Mouse (Mus musculus): ENCODE results near the gene Lrrc43. TPM values are rescaled to one million over a fixed set of nuclear protein-coding genes. Genes with fewer than 3 reads are reported as not detected.

The Lrrc43 gene
- polyA plus RNA-seq (2015; fragmentation: Nextera tagmentation; extraction: Ambion mirVana): not detected in 2 replicates

DNA sequence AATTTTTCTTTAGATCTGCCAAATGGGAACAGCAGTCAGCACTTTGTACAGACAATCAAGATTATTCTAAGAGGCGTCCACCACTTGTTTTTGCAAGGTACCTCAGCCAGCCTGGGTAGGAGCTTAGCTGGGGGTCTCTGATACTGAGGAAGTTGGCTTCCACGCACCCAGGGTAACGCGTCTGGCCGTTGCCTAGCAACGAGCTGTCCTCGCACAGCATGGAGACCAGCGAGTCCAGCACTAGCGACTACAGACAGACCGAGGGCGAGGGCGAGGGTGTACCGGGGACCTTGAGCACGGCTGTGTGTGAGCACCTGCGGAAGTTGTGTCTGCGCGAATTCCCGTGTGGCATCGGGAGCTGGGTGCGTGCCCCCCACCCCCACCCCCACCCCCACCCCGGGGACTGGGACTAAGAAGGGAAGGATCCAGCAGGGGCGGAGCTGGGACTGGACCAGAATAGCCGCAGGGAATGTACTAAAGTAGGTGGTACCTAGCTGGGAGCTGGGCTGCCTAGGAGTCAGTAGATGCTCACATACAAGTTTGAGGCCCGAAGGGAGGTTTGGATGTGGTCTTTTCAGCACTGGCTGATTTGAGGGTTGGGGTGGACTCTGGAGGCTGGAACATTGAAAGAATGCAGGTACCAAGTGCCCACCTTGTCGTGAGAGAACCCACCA, at the start of gene Lrrc43, which contains the start of gene Il31:
Gene Lrrc43, plus strand, starts transcription at position 194 of the 674 bp plus-strand sequence.
Gene Il31, minus strand, starts transcription at position 378 of the 674 bp plus-strand sequence.
- Histone ChIP-seq H3K4me1 (ENCODE audit: insufficient read depth, low read length) (peaks cover 11% of the 10 kb centered on the region), H3K27ac (ENCODE audit: low read length) (no peak within 1 kb of the TSS), H3K9ac (replicated peaks; ENCODE audit: low read length) (peak within 1 kb of the TSS; percentile 49; the same call in 1 of the 2 replicates), H3K27me3 (ENCODE audit: insufficient read depth, low read length) (no peaks in the 10 kb centered on the region; the same call in 1 of the 2 replicates), H3K4me2 (replicated peaks; ENCODE audit: low read depth, low read length) (peak within 1 kb of the TSS; percentile 45), H3K4me3 (ENCODE audit: low read length) (peak within 1 kb of the TSS; percentile 13; the same call in 1 of the 2 replicates), H3K9me3 (ENCODE audit: low read length) (no peaks in the 10 kb centered on the region), H3K36me3 (ENCODE audit: insufficient read depth, low read length) (no peaks in the 10 kb centered on the region)
- ATAC-seq (ENCODE audit: low FRiP score, low TSS enrichment): 0 out of 2 replicates have a peak, but pooled peaks have one; percentile 15
- 7% methylated on average over 25 of the region's 25 CpGs for WGBS

DNA sequence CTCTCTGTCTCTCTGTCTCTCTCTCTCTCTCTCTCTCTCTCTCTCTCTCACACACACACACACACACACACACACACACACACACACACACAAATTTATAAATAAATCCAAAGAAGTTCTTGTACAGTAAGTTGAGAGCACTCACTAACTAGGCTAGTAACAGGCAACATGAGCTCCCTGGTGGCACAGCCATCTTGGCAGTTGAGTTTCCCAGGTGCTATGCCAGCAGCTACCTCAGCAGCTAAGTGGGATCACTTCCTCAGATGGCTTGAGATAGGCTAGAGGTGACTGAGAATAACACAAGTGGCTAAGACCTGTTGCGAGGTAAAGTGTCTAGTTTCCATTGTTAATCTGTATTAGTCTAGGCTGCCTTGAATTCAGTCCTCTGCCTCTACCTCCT, 49.8 kb upstream of the Lrrc43 start:
- no peak overlapping the region for H3K4me2 ChIP-seq (replicated peaks; ENCODE audit: low read depth, low read length)
- peaks cover 11% of the 10 kb centered on the region for H3K4me1 ChIP-seq (ENCODE audit: insufficient read depth, low read length)
- no peak overlapping the region for H3K27ac ChIP-seq (ENCODE audit: low read length)
- H3K9me3 ChIP-seq (ENCODE audit: low read length): no peaks in the 10 kb centered on the region
- 91% methylated on average over 1 of the region's 1 CpGs for WGBS
- H3K36me3 ChIP-seq (ENCODE audit: insufficient read depth, low read length): peaks cover 15% of the 10 kb centered on the region
- H3K4me3 ChIP-seq (ENCODE audit: low read length): no peak overlapping the region
- H3K27me3 ChIP-seq (ENCODE audit: insufficient read depth, low read length): no peaks in the 10 kb centered on the region
- no peak for ATAC-seq (ENCODE audit: low FRiP score, low TSS enrichment)
- H3K9ac ChIP-seq (replicated peaks; ENCODE audit: low read length): no peak overlapping the region

DNA sequence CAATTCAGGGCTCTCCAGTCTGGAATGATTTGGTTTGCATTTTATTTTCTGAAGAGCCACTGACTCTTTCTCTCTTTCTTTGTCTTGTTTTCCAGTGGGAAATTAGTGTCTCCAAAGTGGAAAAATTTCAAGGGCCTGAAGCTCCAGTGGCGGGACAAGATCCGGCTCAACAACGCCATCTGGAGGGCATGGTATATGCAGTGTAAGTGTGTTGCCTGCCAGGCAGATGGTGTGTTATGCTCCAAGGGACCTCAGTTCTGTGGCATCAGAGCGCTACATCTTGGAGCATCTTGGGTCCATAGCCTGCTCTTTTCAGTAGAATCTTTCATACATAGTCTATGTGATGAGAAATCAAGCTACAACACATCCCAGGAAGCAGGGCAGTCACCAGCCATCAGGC, 49.2 kb upstream of the Lrrc43 start:
- no peak overlapping the region for H3K9ac ChIP-seq (replicated peaks; ENCODE audit: low read length)
- no peak overlapping the region for H3K4me2 ChIP-seq (replicated peaks; ENCODE audit: low read depth, low read length)
- no peaks in the 10 kb centered on the region for H3K27me3 ChIP-seq (ENCODE audit: insufficient read depth, low read length)
- no peaks in the 10 kb centered on the region for H3K9me3 ChIP-seq (ENCODE audit: low read length)
- H3K27ac ChIP-seq (ENCODE audit: low read length): no peak overlapping the region
- WGBS: 86% methylated on average over 4 of the region's 4 CpGs
- peaks cover 21% of the 10 kb centered on the region for H3K36me3 ChIP-seq (ENCODE audit: insufficient read depth, low read length)
- peaks cover 11% of the 10 kb centered on the region for H3K4me1 ChIP-seq (ENCODE audit: insufficient read depth, low read length)
- no peak for ATAC-seq (ENCODE audit: low FRiP score, low TSS enrichment)
- H3K4me3 ChIP-seq (ENCODE audit: low read length): no peak overlapping the region

DNA sequence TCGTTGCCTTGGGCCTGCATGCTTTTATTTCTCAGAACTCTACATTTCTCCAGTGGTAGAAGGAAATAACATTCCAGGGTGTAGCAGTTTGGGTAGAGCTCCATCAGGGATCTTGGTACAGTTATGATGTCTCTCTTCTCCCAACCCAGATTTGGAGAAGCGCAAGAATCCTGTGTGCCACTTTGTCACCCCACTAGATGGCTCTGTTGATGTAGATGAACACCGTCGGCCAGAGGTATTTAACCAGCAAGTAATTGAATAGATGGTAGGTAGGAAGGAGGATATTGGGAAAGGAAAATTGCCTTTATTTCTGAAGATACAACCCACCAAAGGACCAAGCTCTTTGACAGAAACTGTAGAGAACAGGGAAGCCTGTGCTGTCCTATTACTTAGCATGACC, 48.4 kb upstream of the Lrrc43 start:
- WGBS: 56% methylated on average over 4 of the region's 4 CpGs
- peaks cover 26% of the 10 kb centered on the region for H3K36me3 ChIP-seq (ENCODE audit: insufficient read depth, low read length)
- H3K4me3 ChIP-seq (ENCODE audit: low read length): no peak overlapping the region
- H3K4me2 ChIP-seq (replicated peaks; ENCODE audit: low read depth, low read length): no peak overlapping the region
- peaks cover 10% of the 10 kb centered on the region for H3K4me1 ChIP-seq (ENCODE audit: insufficient read depth, low read length)
- no peak overlapping the region for H3K27ac ChIP-seq (ENCODE audit: low read length)
- H3K9ac ChIP-seq (replicated peaks; ENCODE audit: low read length): no peak overlapping the region
- no peak for ATAC-seq (ENCODE audit: low FRiP score, low TSS enrichment)
- no peaks in the 10 kb centered on the region for H3K9me3 ChIP-seq (ENCODE audit: low read length)
- no peaks in the 10 kb centered on the region for H3K27me3 ChIP-seq (ENCODE audit: insufficient read depth, low read length)

DNA sequence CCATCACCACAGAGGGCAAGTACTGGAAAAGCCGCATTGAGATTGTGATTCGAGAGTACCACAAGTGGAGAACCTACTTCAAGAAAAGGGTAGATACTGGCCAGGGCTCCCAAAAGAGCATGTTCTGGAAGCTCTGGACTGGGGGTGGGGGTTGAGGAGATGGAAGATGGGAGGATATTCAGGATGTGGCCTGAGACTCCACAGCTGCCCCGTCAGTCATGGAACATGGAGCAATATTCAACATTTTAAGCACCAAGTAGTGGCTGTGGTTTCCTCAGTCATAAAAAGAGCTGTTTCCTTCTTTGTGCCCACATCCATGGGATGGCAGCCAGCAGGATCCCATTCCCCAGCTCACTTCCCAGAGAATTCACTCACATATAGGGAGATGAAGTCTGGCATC, 46.8 kb upstream of the Lrrc43 start:
- Histone ChIP-seq H3K4me1 (ENCODE audit: insufficient read depth, low read length) (no peaks in the 10 kb centered on the region), H3K4me2 (replicated peaks; ENCODE audit: low read depth, low read length) (no peak overlapping the region), H3K9ac (replicated peaks; ENCODE audit: low read length) (no peak overlapping the region), H3K9me3 (ENCODE audit: low read length) (no peaks in the 10 kb centered on the region), H3K27me3 (ENCODE audit: insufficient read depth, low read length) (no peaks in the 10 kb centered on the region), H3K27ac (ENCODE audit: low read length) (no peak overlapping the region), H3K36me3 (ENCODE audit: insufficient read depth, low read length) (peaks cover 36% of the 10 kb centered on the region), H3K4me3 (ENCODE audit: low read length) (no peak overlapping the region)
- 96% methylated on average over 3 of the region's 3 CpGs for WGBS
- ATAC-seq (ENCODE audit: low FRiP score, low TSS enrichment): no peak

DNA sequence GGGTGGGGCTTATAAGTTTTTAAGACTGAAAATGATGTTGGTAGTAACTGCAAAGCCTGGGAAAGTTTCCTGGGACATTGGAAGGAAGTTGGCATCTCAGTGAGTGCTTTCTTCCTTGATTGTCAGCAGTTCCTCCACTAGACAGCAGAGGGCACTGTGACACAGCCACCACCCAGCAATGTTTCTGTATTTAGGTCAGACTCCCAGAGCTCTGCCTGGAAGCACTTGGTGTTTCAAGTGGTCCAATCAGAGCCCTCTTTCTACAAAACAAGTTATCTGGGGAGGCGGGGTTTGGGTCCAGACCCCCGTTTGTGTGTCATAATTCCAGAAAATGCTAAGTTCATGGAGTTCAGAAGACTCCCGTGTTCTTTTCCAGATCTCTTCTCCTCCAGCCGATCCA, 45.0 kb upstream of the Lrrc43 start:
- Histone ChIP-seq H3K4me1 (ENCODE audit: insufficient read depth, low read length) (no peaks in the 10 kb centered on the region), H3K9ac (replicated peaks; ENCODE audit: low read length) (no peak overlapping the region), H3K9me3 (ENCODE audit: low read length) (no peaks in the 10 kb centered on the region), H3K4me2 (replicated peaks; ENCODE audit: low read depth, low read length) (no peak overlapping the region), H3K27me3 (ENCODE audit: insufficient read depth, low read length) (no peaks in the 10 kb centered on the region), H3K36me3 (ENCODE audit: insufficient read depth, low read length) (peaks cover 46% of the 10 kb centered on the region), H3K27ac (ENCODE audit: low read length) (no peak overlapping the region), H3K4me3 (ENCODE audit: low read length) (no peak overlapping the region)
- ATAC-seq (ENCODE audit: low FRiP score, low TSS enrichment): no peak
- WGBS: 48% methylated on average over 4 of the region's 4 CpGs

DNA sequence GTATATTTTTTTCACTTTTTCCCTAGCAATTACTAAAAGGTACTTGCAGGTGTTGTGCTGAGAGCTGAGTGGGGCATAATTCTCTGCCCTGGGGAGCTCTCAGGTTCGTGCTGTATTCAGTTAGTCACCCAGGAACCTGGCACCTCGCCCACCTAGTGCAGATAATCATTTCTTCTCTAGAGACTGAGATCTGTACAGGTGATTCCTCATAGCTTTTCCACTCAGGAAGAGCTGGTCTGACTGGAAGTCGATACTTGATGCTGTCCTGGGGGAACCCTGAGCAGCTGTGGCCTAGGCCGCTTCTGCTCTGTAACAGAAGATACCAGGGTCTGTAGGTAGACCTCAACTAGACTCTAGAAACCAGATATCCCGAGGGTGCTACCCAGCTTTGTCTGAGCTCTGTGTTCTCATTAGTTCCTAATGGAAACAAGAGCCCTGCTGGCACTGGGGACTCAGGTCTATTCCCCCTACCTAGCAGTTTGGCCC, 44.2 kb upstream of the Lrrc43 start:
- Histone ChIP-seq H3K27ac (ENCODE audit: low read length) (no peak overlapping the region), H3K9me3 (ENCODE audit: low read length) (no peaks in the 10 kb centered on the region), H3K36me3 (ENCODE audit: insufficient read depth, low read length) (peaks cover 51% of the 10 kb centered on the region), H3K4me2 (replicated peaks; ENCODE audit: low read depth, low read length) (no peak overlapping the region), H3K4me3 (ENCODE audit: low read length) (no peak overlapping the region), H3K4me1 (ENCODE audit: insufficient read depth, low read length) (no peaks in the 10 kb centered on the region), H3K9ac (replicated peaks; ENCODE audit: low read length) (no peak overlapping the region), H3K27me3 (ENCODE audit: insufficient read depth, low read length) (no peaks in the 10 kb centered on the region)
- WGBS: 88% methylated on average over 5 of the region's 5 CpGs
- ATAC-seq (ENCODE audit: low FRiP score, low TSS enrichment): no peak

DNA sequence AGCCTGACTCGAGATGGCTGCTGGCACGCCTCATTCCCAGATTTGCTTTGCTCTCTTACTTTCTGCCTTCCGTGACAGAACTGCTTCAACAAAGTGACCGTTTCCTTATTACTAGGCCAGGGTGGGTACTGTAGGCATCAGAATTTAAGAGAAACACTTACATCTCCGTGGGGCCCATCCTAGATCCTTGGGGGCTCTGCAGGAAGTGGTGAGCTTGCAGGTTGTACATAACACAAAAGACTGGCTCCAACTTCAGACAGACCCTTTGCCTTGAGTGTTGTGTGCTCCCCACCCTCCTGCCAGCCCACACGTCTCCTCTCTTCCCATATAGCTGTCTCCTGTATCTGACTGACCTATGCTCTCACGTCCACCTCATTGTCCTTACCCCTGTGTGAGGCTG, 37.2 kb upstream of the Lrrc43 start:
- Histone ChIP-seq H3K36me3 (ENCODE audit: insufficient read depth, low read length) (peaks cover 73% of the 10 kb centered on the region), H3K9ac (replicated peaks; ENCODE audit: low read length) (no peak overlapping the region), H3K27me3 (ENCODE audit: insufficient read depth, low read length) (no peaks in the 10 kb centered on the region), H3K4me1 (ENCODE audit: insufficient read depth, low read length) (no peaks in the 10 kb centered on the region), H3K9me3 (ENCODE audit: low read length) (no peaks in the 10 kb centered on the region), H3K4me3 (ENCODE audit: low read length) (no peak overlapping the region), H3K4me2 (replicated peaks; ENCODE audit: low read depth, low read length) (no peak overlapping the region), H3K27ac (ENCODE audit: low read length) (no peak overlapping the region)
- 90% methylated on average over 7 of the region's 7 CpGs for WGBS
- no peak for ATAC-seq (ENCODE audit: low FRiP score, low TSS enrichment)

DNA sequence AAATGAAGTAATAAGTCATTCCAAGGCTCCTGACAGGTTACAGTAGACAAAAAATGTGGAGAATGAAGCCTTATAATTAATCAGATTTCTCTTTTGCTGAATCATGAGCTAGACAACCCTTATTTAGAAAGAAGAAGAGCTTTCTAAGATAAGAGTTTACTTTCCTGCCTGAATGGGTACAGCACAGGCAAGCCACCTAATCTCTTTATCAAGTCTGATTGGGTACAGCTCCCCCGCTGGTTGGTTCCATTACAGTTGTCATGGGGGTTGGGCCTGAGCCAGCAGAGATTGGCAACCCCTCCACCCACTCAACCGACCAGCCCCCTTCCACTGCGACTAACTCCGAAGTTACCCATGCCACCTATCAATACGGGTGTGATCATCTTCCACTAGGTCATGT, 27.7 kb upstream of the Lrrc43 start:
- no peak overlapping the region for H3K4me3 ChIP-seq (ENCODE audit: low read length)
- H3K4me1 ChIP-seq (ENCODE audit: insufficient read depth, low read length): no peaks in the 10 kb centered on the region
- H3K27me3 ChIP-seq (ENCODE audit: insufficient read depth, low read length): no peaks in the 10 kb centered on the region
- WGBS: 64% methylated on average over 5 of the region's 5 CpGs
- no peak overlapping the region for H3K4me2 ChIP-seq (replicated peaks; ENCODE audit: low read depth, low read length)
- no peak overlapping the region for H3K9ac ChIP-seq (replicated peaks; ENCODE audit: low read length)
- no peak overlapping the region for H3K27ac ChIP-seq (ENCODE audit: low read length)
- H3K9me3 ChIP-seq (ENCODE audit: low read length): no peaks in the 10 kb centered on the region
- ATAC-seq (ENCODE audit: low FRiP score, low TSS enrichment): no peak
- H3K36me3 ChIP-seq (ENCODE audit: insufficient read depth, low read length): peaks cover under 1% of the 10 kb centered on the region; the same call in 1 of the 2 replicates

DNA sequence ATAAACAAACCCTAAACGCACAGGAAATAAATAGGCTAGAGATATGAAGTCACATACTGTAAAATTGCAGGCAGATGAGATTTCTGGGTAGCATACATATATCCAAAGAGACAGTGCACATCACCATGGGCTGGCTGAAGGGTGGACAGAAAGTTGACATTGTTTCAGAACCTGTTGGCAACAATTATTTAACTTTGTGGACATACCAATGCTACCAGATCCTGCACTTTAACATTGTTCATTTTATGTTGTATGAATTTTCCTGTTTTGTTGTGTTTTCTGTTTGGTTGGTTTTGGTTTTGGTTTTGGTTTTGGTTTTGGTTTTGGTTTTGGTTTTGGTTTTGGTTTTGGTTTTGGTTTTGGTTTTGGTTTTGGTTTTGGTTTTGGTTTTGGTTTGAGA, 24.5 kb upstream of the Lrrc43 start:
- Histone ChIP-seq H3K27ac (ENCODE audit: low read length) (no peak overlapping the region), H3K4me2 (replicated peaks; ENCODE audit: low read depth, low read length) (no peak overlapping the region), H3K36me3 (ENCODE audit: insufficient read depth, low read length) (no peaks in the 10 kb centered on the region), H3K4me1 (ENCODE audit: insufficient read depth, low read length) (no peaks in the 10 kb centered on the region), H3K9ac (replicated peaks; ENCODE audit: low read length) (no peak overlapping the region), H3K27me3 (ENCODE audit: insufficient read depth, low read length) (no peaks in the 10 kb centered on the region), H3K4me3 (ENCODE audit: low read length) (no peak overlapping the region), H3K9me3 (ENCODE audit: low read length) (no peaks in the 10 kb centered on the region)
- ATAC-seq (ENCODE audit: low FRiP score, low TSS enrichment): no peak
- 97% methylated on average over 1 of the region's 1 CpGs for WGBS

All from kidney, embryonic 16.5 days (tissue).